Mouse (Mus musculus) WW6 (cell line): Measurements from ENCODE around the gene Traf3ip3.

Experiments used
- DNase-seq: peaks from one replicate; pipeline ENCODE4 v3.0.0-alpha.2; 2013; ENCODE audit warnings: low read depth, low spot score

The Traf3ip3 gene

DNA sequence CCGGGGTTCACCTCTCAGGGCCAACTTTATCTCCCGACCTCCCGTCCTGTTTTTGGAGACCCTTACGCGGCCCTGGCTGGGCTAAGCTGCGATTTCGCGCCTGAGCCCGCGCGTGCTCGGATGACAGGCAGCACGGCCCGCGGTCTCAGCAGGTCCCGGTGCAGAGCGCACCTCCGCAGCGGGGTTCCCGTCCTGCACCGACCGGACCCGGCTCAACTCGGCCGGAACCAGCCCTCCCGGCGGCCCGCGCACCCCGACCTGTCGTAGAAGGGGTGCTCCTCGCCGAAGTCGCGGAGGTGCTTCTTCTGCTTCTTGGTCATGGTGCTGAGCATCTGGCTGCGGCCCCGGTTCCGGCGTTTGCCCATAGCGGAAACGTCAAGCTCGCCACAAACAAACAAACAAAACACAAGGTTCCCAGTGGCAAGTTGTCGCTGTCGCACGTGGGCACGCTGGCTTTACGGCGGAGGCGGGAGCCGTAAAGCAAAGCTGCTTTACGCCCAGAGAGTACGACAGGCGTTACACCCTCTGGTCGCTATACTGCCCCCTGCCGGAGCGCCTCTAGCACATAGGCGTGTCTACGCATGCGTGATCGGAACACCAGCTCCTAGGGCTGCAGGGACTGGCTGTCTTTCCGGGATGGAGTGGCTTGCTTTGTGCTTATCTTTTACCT is 71.6 kb downstream of the Traf3ip3 start, which contains the start of gene Diexf:
TSS of gene Diexf (minus strand) at position 487 of the 670 bp plus-strand sequence.
- DNase-seq: peak; percentile 93

DNA sequence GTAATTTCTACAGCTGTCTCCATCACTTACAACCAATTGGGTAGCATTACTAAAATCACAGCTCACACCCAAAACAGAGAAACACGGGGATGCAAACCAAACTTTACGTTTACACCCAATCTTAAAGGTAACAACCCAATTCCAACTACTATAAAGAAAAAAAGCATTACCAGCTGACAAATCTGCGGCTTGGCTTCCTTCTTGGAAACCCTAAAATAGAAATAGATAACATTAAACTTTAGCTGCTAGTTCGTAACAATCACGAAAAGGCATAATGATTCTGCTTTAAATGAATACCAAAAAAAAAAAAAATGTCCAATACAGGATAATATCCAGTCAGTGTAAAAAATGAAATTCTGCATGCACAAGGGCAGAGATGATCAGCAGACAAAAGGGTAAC is 72.2 kb downstream of the Traf3ip3 start:
- DNase-seq: no peak

DNA sequence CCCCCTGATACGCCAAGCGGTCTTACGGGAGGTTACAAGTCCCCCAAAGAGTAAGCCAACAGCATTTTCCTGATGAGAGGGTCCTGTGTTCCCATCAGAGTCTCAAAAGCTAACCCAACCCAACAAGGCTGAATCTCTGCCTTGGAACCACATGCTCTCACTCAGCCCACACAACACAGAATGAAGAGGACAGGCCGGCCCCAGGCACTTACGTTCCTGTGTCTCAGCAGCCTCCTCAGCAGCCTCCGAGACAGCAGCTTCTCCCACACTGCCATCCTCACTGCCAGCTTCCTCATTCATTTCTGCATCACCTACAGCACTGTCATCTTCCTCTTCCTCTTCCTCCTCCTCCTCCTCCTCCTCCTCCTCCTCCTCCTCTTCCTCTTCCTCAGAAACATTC is 73.4 kb downstream of the Traf3ip3 start:
- no peak for DNase-seq

DNA sequence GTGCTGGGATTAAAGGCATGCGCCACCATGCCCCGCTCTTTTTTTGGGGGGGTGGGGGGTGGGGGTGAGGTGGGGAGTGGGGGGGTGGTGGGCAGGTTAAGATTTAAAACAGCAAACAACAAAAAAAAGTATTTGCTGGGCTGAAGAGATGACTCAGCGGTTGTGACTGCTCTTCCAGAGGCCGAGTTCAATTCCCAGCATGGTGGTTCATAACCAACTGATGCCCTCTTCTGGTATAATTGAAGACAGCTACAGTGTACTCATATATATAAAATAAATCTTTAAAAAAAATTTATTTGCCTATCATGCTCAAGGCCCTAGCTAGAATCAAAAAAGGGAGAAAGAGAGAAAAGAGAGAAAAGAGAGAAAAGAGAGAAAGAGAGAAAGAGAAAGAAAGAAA is 75.7 kb downstream of the Traf3ip3 start:
- DNase-seq: no peak
